Mouse (Mus musculus) frontal cortex, postnatal 25 days (tissue): ENCODE results near the gene Rab31.

Source experiments
- DNase-seq, 2 experiments: peaks; one replicate each; pipeline ENCODE4 v3.0.0; 2022; ENCODE audit warnings: low spot score in 2 of 2

The Rab31 gene

DNA sequence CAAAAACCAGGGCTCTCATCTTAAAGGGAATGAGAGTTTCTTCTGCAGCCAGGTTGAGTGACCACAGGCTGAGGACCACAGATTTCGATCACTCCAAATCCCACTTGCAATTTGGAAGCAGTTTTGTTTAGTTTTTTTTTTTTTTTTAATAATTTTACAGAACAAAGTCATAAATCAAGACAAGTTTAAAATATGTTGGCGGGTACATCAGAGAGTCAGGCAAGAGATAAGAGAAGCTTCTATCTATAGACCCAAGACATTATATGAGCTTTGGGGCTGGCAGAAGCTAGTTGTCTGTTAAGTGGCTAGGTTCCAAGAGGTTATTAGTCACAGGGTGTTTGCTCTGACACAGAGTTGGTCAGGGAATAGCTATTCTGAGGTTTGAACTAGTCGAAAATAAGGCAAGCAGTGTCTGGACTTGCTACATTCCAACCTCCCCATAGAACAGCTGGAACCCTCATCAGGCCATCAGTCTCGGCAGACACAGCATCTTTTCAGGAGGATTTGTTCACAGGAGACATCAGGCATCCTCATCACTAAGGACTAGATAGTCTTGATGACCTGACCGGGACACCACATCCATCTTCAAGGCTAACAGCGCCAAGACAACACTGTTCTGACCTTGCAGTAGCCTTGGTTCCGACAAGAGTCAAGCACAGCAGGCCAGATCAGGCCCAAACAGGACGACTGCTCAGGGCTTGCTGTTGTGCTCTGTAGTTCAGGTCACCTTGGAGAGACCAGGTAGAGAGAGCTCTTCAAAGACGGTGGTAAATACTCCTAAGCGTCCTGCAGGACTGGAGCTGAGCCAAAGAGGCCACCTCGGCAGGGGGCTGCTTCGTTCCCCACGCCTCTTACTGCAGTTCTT lies 68.8 kb downstream of the Rab31 start:
- no peak for DNase-seq

- peak; percentile 13 to 37 for DNase-seq
These were observed 70.6 kb downstream of the Rab31 start for GRCm38 (mm10) chr17:65701797-65702566.

- no peak for DNase-seq
These were observed 71.2 kb downstream of the Rab31 start for GRCm38 (mm10) chr17:65701356-65701755.

GRCm38 (mm10) chr17:65700060-65700459 lies 72.5 kb downstream of the Rab31 start:
- DNase-seq: no peak

DNA sequence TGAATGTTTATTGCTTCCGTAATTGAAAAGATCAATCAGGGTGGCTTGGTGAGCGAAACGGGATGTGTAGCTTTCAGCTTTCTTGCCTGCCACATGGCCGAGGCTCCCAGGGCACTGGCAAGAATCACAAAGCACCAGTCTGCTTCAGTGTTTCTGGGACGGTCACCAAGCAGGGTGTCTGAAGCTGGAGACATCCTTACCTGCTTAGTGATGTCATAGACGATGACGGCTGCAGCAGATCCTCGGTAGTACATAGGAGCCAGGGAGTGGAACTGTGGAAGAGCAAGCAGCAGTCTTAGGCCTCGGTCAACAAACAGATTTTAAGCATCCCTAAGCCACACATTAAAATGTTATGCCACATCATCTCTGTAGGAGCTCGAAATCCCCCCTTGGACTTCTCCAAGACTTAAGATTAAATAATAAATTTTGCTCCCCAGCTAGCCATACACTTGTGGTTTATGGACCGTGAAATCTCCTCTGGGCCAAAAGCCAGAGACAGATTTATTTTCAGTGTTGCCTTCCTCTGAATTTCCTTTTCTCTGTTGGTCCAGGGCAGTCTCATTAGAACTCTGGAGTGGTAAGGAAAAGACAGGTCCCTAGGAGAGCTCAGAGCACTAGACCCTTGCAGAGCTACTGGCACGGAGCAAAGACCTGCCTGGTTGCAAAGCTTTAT lies 74.6 kb downstream of the Rab31 start:
- no peak for DNase-seq

DNA sequence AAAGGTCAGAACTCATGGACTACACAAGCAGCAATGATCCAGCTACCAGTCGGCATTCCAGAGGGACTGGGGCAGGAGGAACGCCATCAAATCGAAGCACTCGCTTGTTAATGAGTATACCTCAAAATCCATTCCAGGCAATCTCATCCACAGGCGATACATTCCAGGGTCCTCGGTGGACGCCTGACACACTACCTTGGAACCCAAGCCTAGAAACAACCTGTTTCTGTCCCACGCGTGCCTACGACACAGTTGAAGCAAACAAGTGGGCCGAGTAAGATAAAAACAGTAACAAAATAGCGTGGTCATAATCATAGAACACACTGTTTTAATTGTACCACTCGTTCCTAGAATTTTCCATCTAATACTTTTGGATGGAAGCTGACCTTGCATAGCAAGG lies 75.6 kb downstream of the Rab31 start:
- DNase-seq: no peak

DNA sequence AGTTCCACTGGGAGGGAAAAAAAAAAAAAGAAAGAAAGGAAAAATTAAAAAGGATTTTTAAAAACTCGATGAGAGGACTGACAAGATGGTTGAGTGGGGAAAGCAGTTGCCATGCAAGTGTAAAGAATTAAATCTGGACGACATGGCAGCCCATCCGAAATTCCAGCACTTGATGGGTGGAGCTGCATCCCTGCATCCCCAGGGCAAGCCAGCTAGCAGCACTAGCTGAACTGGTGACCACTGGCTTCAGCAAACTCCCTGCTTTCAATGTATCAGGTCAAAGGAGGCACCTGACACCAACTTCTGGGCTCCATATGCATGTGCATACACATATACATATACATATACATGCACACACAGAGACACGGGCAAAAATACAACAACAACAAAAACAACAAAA lies 80.3 kb downstream of the Rab31 start:
- no peak for DNase-seq

DNA sequence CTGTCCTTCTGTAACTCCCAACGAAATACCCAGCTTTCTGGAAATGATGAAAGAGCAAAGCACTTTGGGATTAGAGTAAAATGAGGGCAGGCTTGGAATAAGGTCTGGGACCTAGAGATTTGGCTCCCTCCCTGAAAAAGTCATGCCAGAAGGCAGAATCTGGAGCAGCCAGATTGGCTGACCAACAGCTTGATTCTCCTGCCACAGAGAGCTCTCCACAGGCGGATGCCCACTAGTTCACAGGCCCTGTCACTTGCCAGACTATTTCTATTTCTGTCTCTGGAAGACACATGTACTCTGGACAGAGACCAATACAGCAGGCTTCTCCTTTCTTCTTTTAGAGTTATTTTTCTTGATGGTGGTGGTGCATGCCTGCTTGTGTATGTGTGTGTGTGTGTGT lies 88.8 kb downstream of the Rab31 start:
- DNase-seq: no peak

DNA sequence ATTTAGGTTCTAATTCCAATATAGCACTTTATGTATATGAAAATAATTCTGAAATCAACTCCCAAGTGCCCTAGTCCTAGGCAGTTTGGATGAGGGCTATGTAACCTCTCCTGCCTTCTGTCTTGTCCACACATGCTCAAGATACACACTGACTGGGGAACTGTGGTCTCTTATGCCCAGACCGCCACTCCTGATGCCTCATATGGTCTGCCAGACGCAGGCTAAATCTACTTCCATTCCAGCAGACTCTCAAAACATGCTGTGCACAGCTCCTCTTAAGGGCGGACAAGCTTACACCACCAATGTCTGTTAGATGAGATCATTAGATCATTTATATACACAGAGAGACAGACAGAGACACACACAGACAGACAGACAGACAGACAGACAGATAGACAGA lies 89.2 kb downstream of the Rab31 start:
- no peak for DNase-seq

DNA sequence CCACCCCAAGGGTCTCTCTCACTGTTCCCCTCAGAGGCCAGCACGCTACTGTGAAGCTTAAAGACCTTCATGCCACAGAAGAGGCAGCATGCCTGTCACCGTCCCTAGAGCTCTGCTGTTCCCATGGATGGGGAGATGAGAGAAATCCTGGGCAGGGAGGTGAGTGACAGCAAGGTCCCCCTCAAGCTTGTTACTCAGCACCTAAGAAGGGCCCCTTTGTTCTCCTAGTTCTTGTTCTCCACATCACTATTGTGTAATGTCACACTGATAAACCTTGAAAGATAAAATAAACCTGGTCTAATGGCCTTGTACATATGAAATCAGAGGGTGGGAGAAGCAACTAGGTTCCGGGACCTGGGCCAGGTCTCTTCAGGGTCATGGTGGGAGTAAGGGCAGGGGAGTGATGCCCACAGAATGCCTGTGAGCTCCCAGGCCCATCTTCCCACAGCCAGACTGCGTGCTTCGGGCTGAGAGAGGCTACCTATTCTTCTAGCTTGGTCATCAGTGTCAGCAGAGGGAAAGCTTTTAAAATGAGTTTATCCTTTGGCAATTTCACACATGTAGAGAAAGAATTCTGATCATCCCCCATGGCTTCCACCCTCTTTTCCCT lies 90.4 kb downstream of the Rab31 start:
- DNase-seq: no peak

DNA sequence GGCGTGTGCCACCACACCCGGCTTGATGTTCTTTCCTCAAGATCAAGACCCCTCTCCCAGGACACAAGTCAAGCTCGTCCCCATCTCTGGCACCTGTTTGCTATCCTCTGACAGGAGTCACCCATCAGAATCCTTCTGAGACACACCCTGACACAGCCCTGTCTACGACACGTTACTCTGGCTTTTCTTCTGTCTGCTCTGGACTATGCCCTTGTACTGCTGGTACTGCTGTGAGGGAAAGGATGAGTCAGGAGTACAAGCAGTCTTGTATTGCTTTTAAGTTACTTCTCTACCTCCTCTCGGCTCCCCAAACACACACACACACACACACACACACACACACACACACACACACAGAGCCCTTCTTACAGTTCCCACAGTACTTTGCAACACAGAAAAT lies 91.0 kb downstream of the Rab31 start:
- DNase-seq: no peak

GRCm38 (mm10) chr17:65680801-65681412 lies 91.6 kb downstream of the Rab31 start:
- DNase-seq: no peak

DNA sequence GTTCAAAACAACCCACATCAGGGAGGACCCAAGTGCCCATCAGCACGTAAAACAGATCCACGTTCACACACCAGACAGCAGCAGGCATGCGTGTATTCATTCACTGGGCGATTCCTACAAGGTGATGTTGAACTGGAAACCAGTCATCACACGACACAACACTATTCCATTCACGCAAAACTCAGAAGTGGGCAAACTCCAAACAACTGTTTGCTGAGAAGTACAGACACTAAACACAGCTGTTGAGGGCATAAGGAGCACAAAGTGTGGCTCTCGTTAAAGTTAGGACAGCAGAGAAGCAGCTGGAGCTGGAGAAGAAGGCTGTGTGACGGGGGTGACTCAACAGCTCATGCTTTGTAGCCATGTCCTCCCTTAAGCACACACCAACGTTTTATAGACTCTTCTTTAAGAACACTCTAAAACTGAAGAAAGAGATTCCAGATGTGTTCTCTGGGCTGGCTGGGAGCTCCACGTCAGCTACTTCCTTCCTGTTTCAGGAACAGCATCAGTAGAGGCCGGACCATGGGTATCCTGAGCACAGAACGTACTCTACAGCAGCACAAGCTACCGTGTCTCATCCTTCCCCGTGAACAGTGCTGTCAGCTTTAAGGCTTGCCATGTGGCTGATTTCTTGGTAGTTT lies 92.6 kb downstream of the Rab31 start:
- no peak for DNase-seq

GRCm38 (mm10) chr17:65677742-65678141 lies 94.8 kb downstream of the Rab31 start:
- no peak for DNase-seq

- no peak for DNase-seq
These were observed 96.0 kb downstream of the Rab31 start for GRCm38 (mm10) chr17:65676536-65676935.

GRCm38 (mm10) chr17:65675985-65676384 lies 96.6 kb downstream of the Rab31 start:
- no peak for DNase-seq

DNA sequence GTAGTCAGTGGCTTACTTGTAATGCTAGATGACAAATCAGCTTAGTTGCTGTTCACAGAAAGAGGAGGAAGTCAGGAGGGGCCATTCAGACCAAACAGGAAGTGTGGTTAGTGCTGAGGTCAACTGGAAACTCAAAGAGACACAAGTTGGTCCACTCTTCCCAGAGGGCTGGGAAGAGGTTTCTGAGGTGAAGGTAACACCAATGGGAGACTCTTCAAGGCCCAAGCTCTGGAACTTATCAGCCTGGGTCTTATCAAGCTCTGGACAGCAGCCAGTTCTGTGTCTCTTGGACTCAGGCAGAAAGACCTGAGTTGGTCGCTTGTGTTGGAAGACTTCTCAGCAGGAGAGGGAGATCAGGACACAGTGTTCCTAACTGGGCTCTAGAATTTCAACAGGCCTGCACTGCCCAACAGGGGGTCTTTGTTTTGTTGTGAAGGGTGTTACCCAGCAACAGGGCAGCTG lies 97.8 kb downstream of the Rab31 start:
- no peak for DNase-seq

DNA sequence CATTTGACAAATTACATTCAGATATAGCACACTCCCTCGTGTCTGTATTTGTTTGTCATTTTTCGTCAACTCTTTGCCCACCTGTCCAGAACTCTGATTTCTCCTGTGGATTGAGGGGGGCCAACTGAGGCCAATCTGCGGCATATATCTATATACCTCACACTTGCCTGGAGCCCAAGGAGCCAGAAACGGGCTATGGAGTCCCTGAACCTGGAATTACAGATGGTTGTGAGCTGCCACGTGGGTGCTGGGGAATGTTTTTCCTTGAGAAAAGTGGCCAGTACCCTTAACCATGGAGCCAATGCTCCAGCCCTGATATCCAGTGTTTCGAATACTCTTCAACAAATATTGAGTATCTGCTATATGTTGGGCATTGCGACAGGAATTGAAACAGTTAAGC lies 99.6 kb downstream of the Rab31 start:
- no peak for DNase-seq

GRCm38 (mm10) chr17:65669061-65669460 lies 103.5 kb downstream of the Rab31 start:
- no peak for DNase-seq

GRCm38 (mm10) chr17:65667792-65668191 lies 104.8 kb downstream of the Rab31 start:
- no peak for DNase-seq
